Mouse (Mus musculus) spleen, adult 2 months (tissue): Measurements from ENCODE around the gene Pced1b. TPM values are rescaled to one million over a fixed set of nuclear protein-coding genes. Genes with fewer than 3 reads are reported as not detected.
"Not testable (repeated sequence)": the region's sequence is repeated elsewhere in the genome, so short reads cannot be mapped to it uniquely, and the experiment has no call there.

ENCODE experiments used
- DNase-seq, 2 experiments: peaks; one replicate each; pipeline versions ENCODE4 v3.0.0 to v3.0.0-alpha.2; 2012 to 2021; ENCODE audit warnings: low spot score in 2 of 2, low read depth in 1 of 2
- H3K27ac ChIP-seq: fragments of 200-500 bp; 2 replicates; pipeline ENCODE4 v1.5.1; 2012; ENCODE audit warnings: low read length, inconsistent platforms; ENCODE audit not compliant: insufficient read depth
- H3K27me3 ChIP-seq: fragments of 200-500 bp; 2 replicates; pipeline ENCODE4 v1.6.1; 2012; ENCODE audit warnings: mild to moderate bottlenecking, moderate library complexity, low read length, inconsistent platforms; ENCODE audit not compliant: control insufficient read depth, insufficient read depth
- H3K36me3 ChIP-seq: fragments of 200-500 bp; 2 replicates; pipeline ENCODE4 v1.6.1; 2012; ENCODE audit warnings: mild to moderate bottlenecking, low read length, inconsistent platforms; ENCODE audit not compliant: control insufficient read depth, insufficient read depth
- H3K4me1 ChIP-seq: fragments of 200-500 bp; 2 replicates; pipeline ENCODE4 v1.6.1; 2011; ENCODE audit warnings: inconsistent platforms; ENCODE audit not compliant: control insufficient read depth, insufficient read depth, insufficient read length
- H3K4me3 ChIP-seq: fragments of 200-500 bp; 2 replicates; pipeline ENCODE4 v1.5.1; 2011; ENCODE audit warnings: mild to moderate bottlenecking, inconsistent platforms; ENCODE audit not compliant: insufficient read depth, insufficient read length; ENCODE audit errors: extremely low read depth
- CTCF ChIP-seq: fragments of 200-500 bp; IDR thresholded peaks from 2 replicates; pipeline ENCODE4 v1.5.1; 2011; ENCODE audit warnings: mild to moderate bottlenecking, inconsistent platforms; ENCODE audit not compliant: insufficient read depth, insufficient read length, insufficient replicate concordance; ENCODE audit errors: extremely low read depth
- POLR2A ChIP-seq: fragments of 200-500 bp; IDR thresholded peaks from 2 replicates; pipeline ENCODE4 v1.6.1; 2011; ENCODE audit warnings: low read depth, low read length, inconsistent platforms
- WGBS: fragments of 180-500 bp; shearing (Covaris S2); methylation state at CpG from one replicate; pipeline ENCODE4 v1.1.7; 2018; 5-methylcytosine and 5-hydroxymethylcytosine counted together
- polyA plus RNA-seq: library from polyadenylated mRNA; depleted of rRNA; stranded (reverse); fragments of >200 nt; gene quantifications from 2 replicates; pipeline ENCODE4 v1.2.3, GENCODE M21; 2012; rRNA removed

Pced1b gene
- polyA plus RNA-seq: 53.8 and 54.4 TPM in 2 replicates

DNA sequence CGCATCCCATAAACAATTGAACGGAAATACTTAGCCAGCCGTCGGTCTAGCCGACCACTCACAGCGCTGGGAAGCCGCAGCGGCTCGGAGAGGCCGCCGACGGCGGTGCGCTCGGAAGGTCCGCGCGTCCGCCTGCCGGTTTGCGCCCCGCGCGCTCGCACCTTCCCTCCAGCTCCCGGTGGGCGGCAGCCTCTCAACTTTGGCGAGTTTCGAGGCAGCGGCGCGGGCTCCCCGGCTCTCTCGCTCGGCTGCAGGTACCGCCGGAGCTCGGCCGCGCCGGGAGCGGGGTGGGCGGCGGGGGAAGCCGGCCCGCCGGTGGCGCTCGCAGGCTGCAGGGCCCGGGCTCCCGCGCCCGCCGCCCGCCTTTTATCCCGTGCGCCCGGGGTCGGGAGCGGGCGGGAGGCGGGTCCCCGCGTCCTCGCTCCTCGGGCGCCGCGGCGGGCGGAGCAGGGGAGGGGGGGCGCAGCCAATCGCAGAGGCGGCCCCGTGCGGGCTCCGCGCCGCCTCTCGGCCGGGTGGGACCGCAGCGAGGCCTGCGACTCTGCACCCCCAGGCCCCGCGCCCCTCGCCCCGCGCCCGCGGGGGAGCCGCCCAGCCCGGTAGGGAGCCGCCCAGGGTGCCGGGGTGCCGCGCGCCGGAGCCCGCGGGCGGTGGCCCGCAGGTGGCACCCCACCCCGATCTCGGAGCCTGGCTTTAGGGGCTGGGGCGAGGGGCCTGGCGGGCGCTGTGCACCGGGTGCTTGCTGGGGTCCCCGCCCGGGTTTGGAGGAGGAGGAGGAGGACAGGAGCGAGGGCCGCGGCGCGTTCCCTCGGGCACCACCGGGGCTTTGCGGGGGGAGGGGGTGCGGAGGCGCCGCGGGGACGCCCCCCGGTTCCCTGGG, at the start of gene Pced1b, which contains the start of gene Amigo2:
TSS of gene Pced1b (plus strand) at position 197 of the 880 bp plus-strand sequence.
TSS of gene Amigo2 (minus strand) at position 377 of the 880 bp plus-strand sequence.
- Histone ChIP-seq H3K27me3 (peaks cover 3% of the 10 kb centered on the region), H3K27ac (peak within 1 kb of the TSS; percentile 86)
- 1% methylated on average over 102 of the region's 125 CpGs for WGBS

DNA sequence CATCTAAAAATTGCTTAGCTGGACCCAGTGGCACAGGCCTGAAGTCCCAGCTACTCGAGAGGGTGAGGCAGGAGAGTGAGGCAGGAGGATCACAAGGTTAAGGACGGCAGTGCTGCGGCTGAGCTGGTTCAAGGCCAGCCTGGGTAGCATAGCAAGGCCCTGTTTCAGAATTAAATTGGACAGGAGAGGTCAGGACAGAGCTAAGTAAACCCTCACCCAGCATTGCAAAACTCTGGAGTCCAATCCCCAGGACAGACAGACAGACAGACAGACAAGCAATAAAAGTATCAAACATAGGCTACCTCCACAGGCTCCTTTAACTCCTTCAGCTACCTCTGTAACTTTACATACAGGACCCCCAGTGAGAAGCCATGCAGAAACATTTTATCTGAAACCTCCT, 42.0 kb upstream of the Pced1b start:
- WGBS: 76% methylated on average over 3 of the region's 3 CpGs
- Histone ChIP-seq H3K4me3 (no peak overlapping the region), H3K36me3 (no peaks in the 10 kb centered on the region), H3K27me3 (0 out of 2 replicates have a peak, but pooled peaks cover 1% of the 10 kb centered on the region), H3K4me1 (no peaks in the 10 kb centered on the region), H3K27ac (no peak overlapping the region)
- TF ChIP-seq CTCF: no peak
- no peak for TF ChIP-seq POLR2A
- DNase-seq: no peak

More for the DNA sequence above, at the start of gene Pced1b, which contains the start of gene Amigo2:
- DNase-seq: peak in 1 of 2 experiments; percentile 53
- no peak for TF ChIP-seq CTCF
- TF ChIP-seq POLR2A: no peak
- no peaks in the 10 kb centered on the region for H3K36me3 ChIP-seq
- peaks cover 12% of the 10 kb centered on the region; the same call in 1 of the 2 replicates for H3K4me1 ChIP-seq
- H3K4me3 ChIP-seq: peak within 1 kb of the TSS; percentile 73

DNA sequence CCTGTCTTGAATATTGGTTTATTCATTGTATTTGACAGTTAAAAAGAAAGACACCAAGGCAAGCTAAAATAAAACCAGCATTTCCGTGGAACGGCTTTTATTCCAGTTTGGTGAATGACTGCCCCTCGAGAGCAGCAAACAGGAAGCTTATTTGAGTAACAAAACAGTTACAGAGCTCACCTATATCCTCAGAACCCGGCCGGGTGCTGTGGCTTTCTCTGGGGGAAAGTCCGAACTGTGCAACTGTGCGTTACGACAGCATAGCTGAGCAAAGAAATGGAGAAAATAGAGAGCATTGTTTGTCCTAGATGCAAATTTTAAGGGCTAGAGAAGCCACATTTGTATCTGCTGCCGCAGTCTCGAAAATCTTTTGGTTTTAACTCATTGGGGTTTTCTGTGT, 41.1 kb upstream of the Pced1b start:
- H3K4me3 ChIP-seq: no peak overlapping the region
- WGBS: 71% methylated on average over 10 of the region's 10 CpGs
- H3K36me3 ChIP-seq: no peaks in the 10 kb centered on the region
- H3K27me3 ChIP-seq: 0 out of 2 replicates have a peak, but pooled peaks cover 1% of the 10 kb centered on the region
- no peak overlapping the region for H3K27ac ChIP-seq
- no peaks in the 10 kb centered on the region for H3K4me1 ChIP-seq
- DNase-seq: no peak
- TF ChIP-seq POLR2A: no peak
- TF ChIP-seq CTCF: no peak

DNA sequence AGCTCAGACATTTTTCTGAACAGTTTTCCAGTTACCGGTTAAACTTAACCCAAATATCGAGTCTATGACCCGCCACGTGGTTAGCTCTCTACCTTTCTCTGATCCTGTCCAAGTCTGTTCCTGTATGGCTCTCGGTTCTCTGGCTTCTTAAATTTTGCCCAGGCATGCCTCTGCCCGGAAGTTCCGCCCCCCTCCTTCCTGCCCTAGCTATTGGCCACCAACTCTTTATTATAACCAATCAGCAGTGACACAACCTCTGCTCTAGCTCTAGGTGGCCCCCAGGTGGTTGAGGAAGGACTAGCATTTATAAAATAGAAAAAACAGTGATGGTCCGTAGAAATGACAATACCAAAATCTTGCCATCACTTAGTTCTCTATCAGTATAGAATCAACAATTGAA, 40.4 kb upstream of the Pced1b start:
- no peak overlapping the region for H3K27ac ChIP-seq
- TF ChIP-seq CTCF (no peak), POLR2A (no peak)
- H3K4me3 ChIP-seq: no peak overlapping the region
- no peaks in the 10 kb centered on the region for H3K36me3 ChIP-seq
- WGBS: 89% methylated on average over 8 of the region's 8 CpGs
- 0 out of 2 replicates have a peak, but pooled peaks cover 1% of the 10 kb centered on the region for H3K27me3 ChIP-seq
- no peaks in the 10 kb centered on the region for H3K4me1 ChIP-seq
- no peak for DNase-seq

DNA sequence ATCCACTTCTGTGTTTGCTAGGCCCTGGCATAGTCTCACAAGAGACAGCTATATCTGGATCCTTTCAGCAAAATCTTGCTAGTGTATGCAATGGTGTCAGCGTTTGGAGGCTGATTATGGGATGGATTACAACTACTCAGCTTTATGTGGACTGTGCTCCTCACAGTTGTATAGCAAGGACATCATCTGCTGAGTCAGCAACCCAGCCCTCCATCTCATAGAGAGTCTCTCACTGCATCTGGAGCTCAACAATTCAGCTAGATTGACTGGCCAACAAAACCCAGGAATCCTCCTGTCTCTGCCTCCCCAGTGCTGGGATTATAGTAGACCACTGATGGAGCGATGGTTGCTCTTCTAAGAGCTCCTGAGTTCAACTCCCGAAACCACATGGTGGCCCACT, 37.2 kb upstream of the Pced1b start:
- H3K4me3 ChIP-seq, H3K36me3 ChIP-seq, H3K27me3 ChIP-seq, H3K4me1 ChIP-seq, DNase-seq, H3K27ac ChIP-seq: not testable (repeated sequence)
- 84% methylated on average over 3 of the region's 3 CpGs for WGBS

DNA sequence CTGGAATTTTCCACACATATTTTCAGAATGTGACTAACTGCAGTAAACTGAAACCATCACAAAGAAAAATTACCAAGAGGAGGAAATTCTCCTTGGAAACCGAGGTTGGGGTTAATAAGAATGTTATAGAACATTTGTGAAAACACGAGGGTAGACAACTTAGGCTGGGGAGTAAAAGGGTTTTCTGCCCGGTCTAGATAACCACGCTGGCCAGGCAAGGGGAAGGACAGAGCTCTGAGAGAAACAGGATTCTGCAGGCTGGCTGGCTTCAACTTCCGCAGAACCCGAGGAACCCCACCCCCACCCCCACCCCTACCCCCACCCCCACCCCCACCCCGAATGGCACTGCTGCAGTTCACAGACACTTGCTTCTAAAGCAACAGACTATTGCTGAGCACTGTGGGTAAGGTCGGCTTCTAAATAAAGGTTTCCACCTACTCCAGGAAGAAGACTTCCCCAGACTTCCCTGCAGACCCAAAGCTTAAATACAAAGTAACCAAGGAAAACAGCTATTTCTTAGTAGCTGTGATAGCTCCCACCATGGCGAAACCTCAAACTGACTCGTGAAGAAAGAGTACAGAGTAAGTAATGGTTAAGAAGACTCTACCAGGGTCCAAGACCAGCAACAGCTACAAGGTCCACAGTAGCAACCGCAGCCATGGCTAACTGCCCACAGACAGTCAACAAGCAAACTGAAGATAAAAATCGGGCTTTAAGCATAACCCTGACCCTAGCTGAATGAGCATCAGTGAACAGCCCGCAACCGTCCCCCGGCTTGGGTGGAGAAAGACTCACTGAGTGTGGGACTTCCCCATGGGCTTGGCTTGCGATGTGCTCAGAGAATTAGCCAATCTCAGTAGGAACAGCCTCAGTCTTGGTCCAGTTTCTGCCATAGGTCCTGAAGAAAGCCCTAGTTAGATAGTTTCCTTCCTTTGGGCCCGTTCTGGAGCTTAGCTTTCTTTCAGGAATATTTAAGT, 34.1 kb upstream of the Pced1b start:
- WGBS: 23% methylated on average over 17 of the region's 17 CpGs
- H3K27ac ChIP-seq: no peak overlapping the region
- no peaks in the 10 kb centered on the region for H3K4me1 ChIP-seq
- no peaks in the 10 kb centered on the region for H3K27me3 ChIP-seq
- DNase-seq: no peak
- TF ChIP-seq CTCF (no peak), POLR2A (no peak)
- H3K36me3 ChIP-seq: no peaks in the 10 kb centered on the region
- H3K4me3 ChIP-seq: peak overlapping the region; percentile 41; the same call in 1 of the 2 replicates
